Mouse (Mus musculus) neural tube, embryonic 11.5 days (tissue): Measurements from ENCODE around the gene Pramel1. TPM values are rescaled to one million over a fixed set of nuclear protein-coding genes. Genes with fewer than 3 reads are reported as not detected.
"Not testable (repeated sequence)": the region's sequence is repeated elsewhere in the genome, so short reads cannot be mapped to it uniquely, and the experiment has no call there.

Experiments
- ATAC-seq: fragments of 200-750 bp; cut with Nextera tagmentation; 2 replicates; pipeline ENCODE4 v1.8.0; 2017; ENCODE audit warnings: moderate number of reproducible peaks, mild to moderate bottlenecking, moderate TSS enrichment, moderate library complexity; ENCODE audit not compliant: insufficient read depth, low FRiP score, low TSS enrichment
- DNase-seq: peaks from one replicate; pipeline ENCODE4 v3.0.0-alpha.2; 2015; ENCODE audit warnings: low spot score
- H3K27ac ChIP-seq: fragments of 300-500 bp; sonication (generic); 2 replicates; pipeline ENCODE4 v1.5.1; 2014; ENCODE audit warnings: low read depth, mild to moderate bottlenecking, low read length
- H3K27me3 ChIP-seq: fragments of 300-500 bp; sonication (generic); 2 replicates; pipeline ENCODE4 v1.6.1; 2014; ENCODE audit warnings: mild to moderate bottlenecking, low read length, mixed read lengths; ENCODE audit not compliant: control insufficient read depth, insufficient read depth
- H3K36me3 ChIP-seq: fragments of 300-500 bp; sonication (generic); 2 replicates; pipeline ENCODE4 v1.6.1; 2014; ENCODE audit warnings: mild to moderate bottlenecking, low read length, moderate library complexity, mixed read lengths; ENCODE audit not compliant: control insufficient read depth, insufficient read depth
- H3K4me1 ChIP-seq: fragments of 300-500 bp; sonication (generic); 2 replicates; pipeline ENCODE4 v1.6.1; 2014; ENCODE audit warnings: low read length, mixed read lengths; ENCODE audit not compliant: control insufficient read depth, insufficient read depth
- H3K4me2 ChIP-seq: fragments of 300-500 bp; sonication (generic); 2 replicates; pipeline ENCODE4 v1.6.1; 2014; ENCODE audit warnings: low read depth, mild to moderate bottlenecking, moderate library complexity
- H3K4me3 ChIP-seq: fragments of 300-500 bp; sonication (generic); 2 replicates; pipeline ENCODE4 v1.5.1; 2014; ENCODE audit warnings: low read depth, low read length
- H3K9ac ChIP-seq: fragments of 300-500 bp; sonication (generic); 2 replicates; pipeline ENCODE4 v1.6.1; 2014; ENCODE audit warnings: mild to moderate bottlenecking, low read length
- H3K9me3 ChIP-seq: fragments of 300-500 bp; sonication (generic); 2 replicates; pipeline ENCODE4 v1.6.1; 2016; ENCODE audit warnings: low read length; ENCODE audit not compliant: control insufficient read depth
- whole genome bisulfite sequencing: fragments of 180-500 bp; shearing (Covaris S2); extraction: QIAGEN DNeasy Blood & Tissue Kit; methylation state at CpG from one replicate; pipeline ENCODE4 v1.1.7; 2014; 5-methylcytosine and 5-hydroxymethylcytosine counted together
- polyA plus RNA-seq: library from polyadenylated mRNA; unstranded; fragments of >200 nt; fragmentation: Nextera tagmentation; extraction: Ambion mirVana; gene quantifications from 2 replicates; pipeline ENCODE4 v1.2.1, GENCODE M21; 2014

Gene Pramel1
- polyA plus RNA-seq, 1 experiment from 2014 or later, result not detected

DNA sequence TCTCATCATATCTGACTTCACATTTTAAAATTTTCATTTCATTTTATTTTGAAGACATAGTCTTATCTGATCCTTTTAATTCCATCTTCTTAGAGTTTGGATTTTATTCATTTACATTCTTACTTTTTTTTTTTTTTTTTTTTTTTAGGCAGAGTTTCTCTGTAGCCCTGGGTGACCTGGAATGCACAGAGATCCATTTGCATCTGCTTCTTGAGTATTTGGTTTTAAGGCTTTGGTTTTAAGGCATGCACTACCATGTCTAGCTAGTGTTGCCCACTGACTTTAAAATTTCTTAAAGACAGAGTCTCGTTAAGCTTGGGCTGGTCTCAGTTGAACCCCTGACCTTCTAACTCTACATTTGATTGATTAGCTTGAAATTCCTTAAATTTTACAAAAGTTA, 19.4 kb downstream of the Pramel1 start:
- no peak overlapping the region for H3K4me3 ChIP-seq
- no peaks in the 10 kb centered on the region for H3K27me3 ChIP-seq
- no peaks in the 10 kb centered on the region for H3K4me1 ChIP-seq
- no peak overlapping the region for H3K4me2 ChIP-seq
- no peak for ATAC-seq
- peaks cover 9% of the 10 kb centered on the region; the same call in 1 of the 2 replicates for H3K36me3 ChIP-seq
- DNase-seq, result no peak
- H3K9ac ChIP-seq, result no peak overlapping the region
- 100% methylated on average over 1 of the region's 1 CpGs for WGBS
- no peaks in the 10 kb centered on the region for H3K9me3 ChIP-seq
- H3K27ac ChIP-seq, result no peak overlapping the region

- no peaks in the 10 kb centered on the region for H3K9me3 ChIP-seq
- no peak overlapping the region for H3K4me3 ChIP-seq
- H3K4me2 ChIP-seq, result no peak overlapping the region
- H3K9ac ChIP-seq, result no peak overlapping the region
- no peak overlapping the region for H3K27ac ChIP-seq
- 91% methylated on average over 3 of the region's 3 CpGs for WGBS
- no peak for DNase-seq
- no peak for ATAC-seq
- no peaks in the 10 kb centered on the region for H3K4me1 ChIP-seq
- H3K27me3 ChIP-seq, result no peaks in the 10 kb centered on the region
- H3K36me3 ChIP-seq, result peaks cover 13% of the 10 kb centered on the region; the same call in 1 of the 2 replicates
These were observed 19.9 kb downstream of the Pramel1 start for GRCm38 (mm10) chr4:143414121-143414520.

DNA sequence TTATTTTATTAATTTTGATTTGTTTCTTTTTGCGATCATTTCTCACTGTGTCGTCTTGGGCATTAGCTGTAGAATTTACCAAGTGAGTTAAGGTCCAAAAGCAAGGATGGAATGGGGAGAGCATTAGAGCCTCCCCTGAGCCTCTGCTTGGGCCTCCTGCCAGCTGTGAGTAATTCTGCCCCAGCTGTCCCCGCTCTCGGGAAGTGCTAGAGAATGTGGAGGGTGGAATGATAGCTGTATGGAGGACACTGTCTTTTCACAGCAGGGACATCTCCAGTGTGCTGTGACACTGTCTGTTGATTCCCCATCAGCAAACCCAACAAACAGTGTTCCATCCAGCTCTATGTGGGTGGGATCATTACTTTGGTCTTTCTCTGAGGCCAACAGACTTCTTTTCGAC, 32.5 kb downstream of the Pramel1 start:
- H3K9ac ChIP-seq, H3K36me3 ChIP-seq, H3K4me3 ChIP-seq, H3K4me2 ChIP-seq, H3K27ac ChIP-seq, H3K9me3 ChIP-seq, ATAC-seq, DNase-seq, H3K27me3 ChIP-seq, H3K4me1 ChIP-seq: not testable (repeated sequence)
- 78% methylated on average over 5 of the region's 5 CpGs for WGBS

Other genes starting within 250 kb of the Pramel1 start
- 16.7 and 16.9 TPM in 2 replicates for gene Prdm2, start 181.4 kb upstream of the Pramel1 start, polyA plus RNA-seq
- 140 and 147 TPM in 2 replicates for gene Pdpn, start 94.9 kb upstream of the Pramel1 start, polyA plus RNA-seq
- gene Lrrc38, start 44.7 kb upstream of the Pramel1 start, polyA plus RNA-seq, result 0.48 and 1.1 TPM in 2 replicates
- gene Pramef8, start 18.0 kb downstream of the Pramel1 start, polyA plus RNA-seq, result 17.3 and 17.4 TPM in 2 replicates
- gene Oog4, start 55.9 kb downstream of the Pramel1 start, polyA plus RNA-seq, result not detected in 2 replicates
- gene Gm13043, start 116.9 kb downstream of the Pramel1 start, polyA plus RNA-seq, result not detected in 2 replicates
- not detected in 2 replicates for gene Gm13040, start 141.5 kb downstream of the Pramel1 start, polyA plus RNA-seq
- not detected in 2 replicates for gene BC080695, start 157.3 kb downstream of the Pramel1 start, polyA plus RNA-seq
- gene Gm13057, start 157.3 kb downstream of the Pramel1 start, polyA plus RNA-seq, result not detected in 2 replicates
- not detected in 2 replicates for gene Gm13083, start 220.6 kb downstream of the Pramel1 start, polyA plus RNA-seq